Mouse (Mus musculus): Measurements from ENCODE around the gene Actn1. TPM values are rescaled to one million over a fixed set of nuclear protein-coding genes. Genes with fewer than 3 reads are reported as not detected.

The Actn1 gene
- polyA plus RNA-seq, 1 experiment: 2.9 TPM

- Histone ChIP-seq H3K4me3 (ENCODE audit: insufficient read depth, low read depth, low read length) (no peak overlapping the region), H3K4me1 (ENCODE audit: control insufficient read depth, insufficient read depth, insufficient read length, low read length) (peaks cover 36% of the 10 kb centered on the region), H3K27ac (replicated peaks; ENCODE audit: low read depth, low read length) (no peak overlapping the region)
Observed at GRCm38 (mm10) chr12:80243335-80243734, 16.8 kb downstream of the Actn1 start.

DNA sequence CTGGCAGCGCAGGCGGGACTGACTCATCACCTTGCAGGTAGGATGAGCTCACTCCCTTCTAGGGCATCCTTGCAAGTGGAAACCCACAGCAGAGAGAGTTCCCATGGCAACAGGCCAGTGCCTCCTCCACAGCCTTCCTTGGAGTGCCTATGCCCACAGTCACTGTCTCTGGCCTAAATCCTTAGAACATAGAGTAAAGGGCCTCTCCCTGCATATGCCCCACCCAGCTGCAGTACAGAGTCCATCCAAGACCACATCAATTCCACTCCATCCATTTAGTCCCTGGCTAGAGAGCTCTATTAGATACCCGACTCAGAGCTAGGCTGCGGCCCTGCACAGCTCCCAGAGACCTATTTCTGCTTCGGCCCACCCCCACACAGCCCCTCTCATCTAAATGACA is 20.7 kb downstream of the Actn1 start:
- peaks cover 7% of the 10 kb centered on the region for H3K4me1 ChIP-seq (ENCODE audit: control insufficient read depth, insufficient read depth, insufficient read length, low read length)
- H3K27ac ChIP-seq (replicated peaks; ENCODE audit: low read depth, low read length): no peak overlapping the region
- H3K4me3 ChIP-seq (ENCODE audit: insufficient read depth, low read depth, low read length): no peak overlapping the region

DNA sequence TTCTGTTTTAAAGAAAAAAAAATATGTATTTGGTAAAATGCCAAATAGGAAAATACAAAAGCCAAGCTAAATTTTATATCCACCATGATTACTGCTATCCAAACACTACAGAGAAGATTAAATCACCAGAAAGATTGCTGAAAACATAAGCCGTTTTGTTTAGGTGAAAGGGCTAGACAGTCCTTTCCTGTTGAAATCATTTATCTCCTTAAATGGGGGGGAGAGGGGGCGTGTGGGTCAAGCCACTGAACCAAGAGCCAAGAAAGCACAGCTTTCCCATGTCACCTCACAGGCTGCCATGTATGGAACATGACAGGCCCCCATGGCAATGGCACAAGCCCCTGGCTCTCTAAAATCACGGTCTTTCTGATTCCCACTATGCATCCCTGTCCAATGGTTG is 21.6 kb downstream of the Actn1 start:
- no peak overlapping the region for H3K27ac ChIP-seq (replicated peaks; ENCODE audit: low read depth, low read length)
- H3K4me3 ChIP-seq (ENCODE audit: insufficient read depth, low read depth, low read length): no peak overlapping the region
- H3K4me1 ChIP-seq (ENCODE audit: control insufficient read depth, insufficient read depth, insufficient read length, low read length): 0 out of 2 replicates have a peak, but pooled peaks cover 2% of the 10 kb centered on the region

- Histone ChIP-seq H3K4me1 (ENCODE audit: control insufficient read depth, insufficient read depth, insufficient read length, low read length) (peaks cover 15% of the 10 kb centered on the region), H3K27ac (replicated peaks; ENCODE audit: low read depth, low read length) (no peak overlapping the region), H3K4me3 (ENCODE audit: insufficient read depth, low read depth, low read length) (no peak overlapping the region)
Observed at GRCm38 (mm10) chr12:80235295-80235694, 24.9 kb downstream of the Actn1 start.

- no peak overlapping the region for H3K27ac ChIP-seq (replicated peaks; ENCODE audit: low read depth, low read length)
- peaks cover 20% of the 10 kb centered on the region for H3K4me1 ChIP-seq (ENCODE audit: control insufficient read depth, insufficient read depth, insufficient read length, low read length)
- H3K4me3 ChIP-seq (ENCODE audit: insufficient read depth, low read depth, low read length): no peak overlapping the region
Observed at GRCm38 (mm10) chr12:80234226-80234625, 25.9 kb downstream of the Actn1 start.

GRCm38 (mm10) chr12:80232840-80233218 is 27.3 kb downstream of the Actn1 start:
- Histone ChIP-seq H3K27ac (replicated peaks; ENCODE audit: low read depth, low read length) (no peak overlapping the region), H3K4me3 (ENCODE audit: insufficient read depth, low read depth, low read length) (no peak overlapping the region), H3K4me1 (ENCODE audit: control insufficient read depth, insufficient read depth, insufficient read length, low read length) (peaks cover 30% of the 10 kb centered on the region)

DNA sequence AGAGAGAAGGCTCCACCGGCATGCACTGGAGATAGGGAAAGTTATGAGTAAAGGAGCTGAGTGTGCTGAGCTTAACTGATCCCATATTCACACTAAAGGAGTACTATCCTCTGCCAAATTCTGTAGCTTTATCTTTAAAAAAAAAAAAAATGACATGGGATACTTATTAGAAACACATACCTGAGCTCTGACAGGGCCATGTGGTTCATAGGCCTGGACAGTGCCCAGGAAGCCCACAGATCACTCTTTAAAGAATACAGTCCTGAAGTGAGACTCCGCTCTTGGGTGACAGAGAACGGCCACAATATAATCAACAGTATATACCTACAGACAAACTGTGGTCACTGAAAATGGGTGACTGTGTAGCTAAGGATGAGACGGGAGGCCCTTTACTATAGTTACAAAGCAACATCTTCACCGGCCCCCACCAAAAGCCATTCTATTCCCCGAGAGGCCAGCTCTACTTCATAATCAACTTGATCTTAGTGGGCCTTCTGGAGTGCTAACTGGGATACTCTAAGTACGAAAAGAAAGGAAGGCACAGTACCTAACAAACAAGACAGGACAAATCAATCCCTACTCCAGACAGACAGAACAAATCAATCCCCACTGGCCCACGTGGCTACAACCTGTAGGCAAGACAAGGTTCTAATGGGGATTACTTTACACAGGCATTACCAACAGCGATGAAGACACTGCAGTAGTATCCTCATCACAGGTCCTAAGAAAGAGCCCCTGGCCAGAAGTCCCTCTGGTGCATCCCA is 27.9 kb downstream of the Actn1 start:
- Histone ChIP-seq H3K4me1 (ENCODE audit: control insufficient read depth, insufficient read depth, insufficient read length, low read length) (peaks cover 32% of the 10 kb centered on the region), H3K4me3 (ENCODE audit: insufficient read depth, low read depth, low read length) (no peak overlapping the region), H3K27ac (replicated peaks; ENCODE audit: low read depth, low read length) (no peak overlapping the region)

GRCm38 (mm10) chr12:80231317-80231716 is 28.9 kb downstream of the Actn1 start:
- Histone ChIP-seq H3K4me3 (ENCODE audit: insufficient read depth, low read depth, low read length) (no peak overlapping the region), H3K27ac (replicated peaks; ENCODE audit: low read depth, low read length) (peak overlapping the region; percentile 20; the same call in 1 of the 2 replicates), H3K4me1 (ENCODE audit: control insufficient read depth, insufficient read depth, insufficient read length, low read length) (peaks cover 33% of the 10 kb centered on the region)

DNA sequence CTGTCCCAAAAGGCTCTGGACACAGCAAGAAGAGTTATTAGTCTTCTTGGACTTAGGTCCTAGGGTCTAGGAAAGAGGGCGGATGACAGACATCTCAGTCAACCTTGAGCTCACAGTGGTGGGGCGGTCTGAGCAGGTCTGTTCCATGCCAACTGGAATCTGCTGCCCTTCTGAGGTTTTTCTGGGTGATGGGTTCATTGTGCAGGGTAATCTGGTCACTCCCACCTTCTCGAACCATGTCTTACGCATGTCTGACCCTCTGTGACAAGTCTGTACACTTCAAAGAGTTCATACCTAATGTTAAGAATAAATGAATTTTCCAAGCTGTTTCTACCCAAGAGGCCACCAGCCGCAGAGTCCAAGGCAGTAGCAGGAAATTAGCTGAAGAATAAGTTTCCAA is 29.3 kb downstream of the Actn1 start:
- H3K4me1 ChIP-seq (ENCODE audit: control insufficient read depth, insufficient read depth, insufficient read length, low read length): peaks cover 35% of the 10 kb centered on the region
- no peak overlapping the region for H3K4me3 ChIP-seq (ENCODE audit: insufficient read depth, low read depth, low read length)
- H3K27ac ChIP-seq (replicated peaks; ENCODE audit: low read depth, low read length): 0 out of 2 replicates have a peak overlapping the region, but pooled peaks have one; percentile 4

GRCm38 (mm10) chr12:80230111-80230700 is 30.0 kb downstream of the Actn1 start:
- peak overlapping the region; percentile 62; the same call in 1 of the 2 replicates for H3K27ac ChIP-seq (replicated peaks; ENCODE audit: low read depth, low read length)
- peaks cover 35% of the 10 kb centered on the region for H3K4me1 ChIP-seq (ENCODE audit: control insufficient read depth, insufficient read depth, insufficient read length, low read length)
- no peak overlapping the region for H3K4me3 ChIP-seq (ENCODE audit: insufficient read depth, low read depth, low read length)

GRCm38 (mm10) chr12:80229010-80229800 is 31.0 kb downstream of the Actn1 start:
- Histone ChIP-seq H3K27ac (replicated peaks; ENCODE audit: low read depth, low read length) (peak overlapping the region; percentile 62), H3K4me3 (ENCODE audit: insufficient read depth, low read depth, low read length) (no peak overlapping the region), H3K4me1 (ENCODE audit: control insufficient read depth, insufficient read depth, insufficient read length, low read length) (peaks cover 38% of the 10 kb centered on the region)

DNA sequence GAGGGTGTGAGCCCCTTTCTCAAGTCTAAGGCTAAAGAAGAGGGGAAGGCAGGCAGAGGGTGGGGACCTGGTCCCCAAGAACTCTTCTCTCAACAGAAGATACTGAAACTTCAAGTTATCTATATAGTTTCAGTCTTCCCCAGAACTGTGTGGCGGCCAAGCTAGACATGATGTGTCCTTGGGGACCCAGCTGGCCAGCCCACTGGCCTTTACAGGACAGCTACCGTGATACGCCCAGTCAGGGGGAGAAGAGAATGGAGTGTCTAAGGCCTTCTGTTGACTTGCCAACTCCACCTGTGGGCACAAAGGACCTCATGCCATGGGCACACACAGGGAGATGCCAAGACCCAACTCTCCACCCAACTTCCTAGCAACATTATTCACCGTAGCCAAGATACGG is 31.8 kb downstream of the Actn1 start:
- peaks cover 46% of the 10 kb centered on the region for H3K4me1 ChIP-seq (ENCODE audit: control insufficient read depth, insufficient read depth, insufficient read length, low read length)
- no peak overlapping the region for H3K4me3 ChIP-seq (ENCODE audit: insufficient read depth, low read depth, low read length)
- H3K27ac ChIP-seq (replicated peaks; ENCODE audit: low read depth, low read length): no peak overlapping the region

DNA sequence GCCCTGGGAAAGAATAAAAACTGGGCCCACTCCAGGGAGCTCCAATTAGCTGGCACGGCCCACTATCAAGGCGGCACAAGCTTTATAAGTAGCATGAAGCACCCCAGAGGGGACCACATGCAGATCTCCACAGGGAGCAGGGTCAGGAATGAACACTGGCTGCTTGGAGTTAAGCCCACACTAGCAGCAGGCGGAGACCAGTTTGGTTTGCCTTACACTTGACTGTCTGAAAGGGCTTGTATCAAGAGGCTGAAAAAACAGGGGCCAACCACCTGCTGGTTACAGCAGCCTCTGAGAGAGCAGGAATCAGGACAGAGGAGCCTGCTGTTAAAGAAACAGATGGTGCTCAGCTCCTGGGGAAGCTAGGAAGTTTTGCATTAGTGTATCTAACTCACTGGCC is 32.3 kb downstream of the Actn1 start:
- no peak overlapping the region for H3K4me3 ChIP-seq (ENCODE audit: insufficient read depth, low read depth, low read length)
- H3K4me1 ChIP-seq (ENCODE audit: control insufficient read depth, insufficient read depth, insufficient read length, low read length): peaks cover 51% of the 10 kb centered on the region
- no peak overlapping the region for H3K27ac ChIP-seq (replicated peaks; ENCODE audit: low read depth, low read length)

DNA sequence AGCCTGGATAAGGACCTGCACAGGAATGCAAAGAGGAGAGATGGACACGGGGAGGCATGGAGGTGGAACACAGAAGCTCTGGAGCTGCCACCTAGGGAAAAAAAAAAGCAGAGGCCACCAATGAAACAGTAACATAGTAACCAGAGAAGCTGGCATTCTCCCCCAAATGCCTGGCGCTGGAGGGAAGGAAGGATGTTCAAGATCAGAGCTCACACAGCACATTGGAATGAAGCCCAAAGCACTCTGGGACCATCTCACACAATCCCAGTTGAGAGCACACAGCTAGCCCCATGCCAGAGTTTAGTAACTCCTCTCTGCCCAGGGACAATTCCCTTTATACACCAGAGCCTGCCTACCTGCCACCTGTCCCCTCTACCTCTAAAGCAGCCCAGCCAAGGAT is 34.1 kb downstream of the Actn1 start:
- Histone ChIP-seq H3K4me1 (ENCODE audit: control insufficient read depth, insufficient read depth, insufficient read length, low read length) (peaks cover 48% of the 10 kb centered on the region), H3K27ac (replicated peaks; ENCODE audit: low read depth, low read length) (no peak overlapping the region), H3K4me3 (ENCODE audit: insufficient read depth, low read depth, low read length) (no peak overlapping the region)

DNA sequence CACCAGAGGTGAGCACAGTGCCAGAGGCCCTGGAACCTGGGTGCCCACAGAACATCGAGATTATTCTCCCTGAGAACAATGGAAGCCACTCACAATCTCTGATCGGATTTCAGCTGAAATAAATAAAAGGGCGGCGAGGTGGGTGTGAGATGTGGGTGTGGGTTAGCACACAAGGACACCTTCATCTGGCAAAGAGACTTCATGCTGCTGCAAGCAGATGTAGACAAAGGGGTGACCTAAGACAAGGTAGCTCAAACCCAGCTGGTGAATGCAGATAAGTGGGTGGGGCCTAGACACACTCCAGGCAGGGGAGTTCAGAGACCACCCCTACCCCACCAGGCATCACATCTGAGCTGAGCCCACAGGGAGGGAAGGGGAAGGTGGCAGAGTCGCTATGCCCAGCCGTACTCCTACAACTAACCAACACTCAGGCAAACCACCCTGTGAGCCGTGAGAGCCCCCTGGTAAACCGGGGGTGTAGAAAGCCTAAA is 35.9 kb downstream of the Actn1 start:
- Histone ChIP-seq H3K4me3 (ENCODE audit: insufficient read depth, low read depth, low read length) (no peak overlapping the region), H3K27ac (replicated peaks; ENCODE audit: low read depth, low read length) (no peak overlapping the region), H3K4me1 (ENCODE audit: control insufficient read depth, insufficient read depth, insufficient read length, low read length) (peaks cover 38% of the 10 kb centered on the region)
